Mouse (Mus musculus) retina, postnatal 7 days (tissue): ENCODE results near the gene Unc5c.

Experiments used
- DNase-seq: peaks from one replicate; pipeline ENCODE4 v3.0.0-alpha.2; 2012; ENCODE audit warnings: low read depth, low spot score

Gene Unc5c

GRCm38 (mm10) chr3:141597974-141598373 lies 133.0 kb downstream of the Unc5c start:
- DNase-seq, result no peak

DNA sequence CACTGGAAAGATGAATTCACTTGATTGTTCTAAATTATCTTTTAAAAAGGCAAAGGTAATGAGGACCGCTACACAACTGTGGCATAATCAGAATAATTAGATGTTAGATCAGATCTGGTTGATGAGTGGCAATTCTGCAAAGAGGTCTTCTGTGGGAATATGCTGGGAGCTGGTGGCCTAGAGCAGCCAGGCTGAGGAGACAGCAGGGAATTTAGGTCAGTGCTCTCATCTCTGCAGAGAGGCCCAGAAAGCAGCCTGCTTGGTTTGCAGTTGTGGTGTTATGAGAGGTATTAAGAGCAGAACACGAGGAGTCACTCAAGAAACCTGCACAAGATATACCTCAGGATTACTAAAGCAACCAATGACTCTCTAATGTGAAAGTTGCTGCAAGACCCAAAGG lies 133.9 kb downstream of the Unc5c start:
- DNase-seq, result no peak

DNA sequence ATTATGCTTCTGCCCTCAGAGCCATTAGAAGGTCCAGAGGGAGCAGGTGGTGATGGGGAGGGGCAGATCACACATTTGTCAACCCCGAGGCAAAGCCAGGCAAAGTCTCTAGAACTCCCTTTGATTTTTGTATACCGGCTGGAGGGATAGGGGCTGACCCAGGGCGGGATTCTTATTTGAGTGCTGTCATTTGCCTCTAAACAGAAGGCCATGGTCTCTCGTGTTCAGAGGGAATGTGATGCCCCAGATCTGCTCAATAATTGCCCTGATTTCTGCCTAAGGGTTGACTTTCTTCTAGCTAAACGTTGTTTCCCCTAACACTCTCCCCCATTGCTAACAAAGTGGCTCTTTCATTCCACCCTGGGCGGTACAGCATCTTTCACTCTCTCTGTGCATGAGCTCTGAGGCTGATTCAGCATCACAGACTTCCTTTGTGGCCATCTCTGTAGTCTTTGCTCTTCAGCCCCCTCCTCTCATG lies 136.1 kb downstream of the Unc5c start:
- DNase-seq, result no peak

DNA sequence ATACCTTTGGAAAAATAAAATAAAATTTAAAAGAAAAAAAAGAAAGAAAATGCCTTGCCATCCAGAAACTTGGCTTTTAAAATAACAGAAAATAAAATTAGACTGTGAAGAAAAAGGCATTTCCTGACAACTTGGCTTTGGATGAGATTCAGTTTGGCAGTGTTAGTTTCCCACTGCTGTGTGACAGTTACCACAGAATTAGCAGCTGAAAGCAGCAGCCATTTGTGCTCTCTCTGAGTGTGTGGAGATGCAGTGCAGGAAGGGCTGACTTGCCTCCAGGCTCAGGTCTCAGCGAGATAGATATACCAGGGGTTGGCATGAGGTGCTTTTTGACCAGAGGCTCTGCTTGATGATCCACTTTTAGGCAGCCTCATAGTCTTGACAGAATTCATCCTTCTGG lies 151.7 kb downstream of the Unc5c start:
- DNase-seq, result no peak

DNA sequence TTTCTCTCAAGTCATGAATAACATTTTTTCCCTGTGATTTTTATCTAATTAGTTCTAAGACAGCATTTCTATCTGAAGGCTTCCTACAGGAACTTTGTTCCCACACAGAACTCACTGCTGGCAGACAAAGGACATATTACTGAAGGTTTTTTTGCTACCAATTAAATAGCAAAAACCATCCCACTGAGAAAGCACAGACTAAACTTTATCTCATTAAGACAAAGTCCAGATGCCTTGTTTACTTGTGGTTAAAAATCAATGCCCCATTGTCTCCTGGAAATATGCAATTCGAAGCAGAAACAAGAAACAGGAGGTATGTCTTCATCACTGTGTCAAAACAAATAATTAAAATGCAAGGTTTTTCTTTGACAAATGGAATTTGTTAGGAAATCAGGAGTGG lies 153.7 kb downstream of the Unc5c start:
- DNase-seq, result no peak

DNA sequence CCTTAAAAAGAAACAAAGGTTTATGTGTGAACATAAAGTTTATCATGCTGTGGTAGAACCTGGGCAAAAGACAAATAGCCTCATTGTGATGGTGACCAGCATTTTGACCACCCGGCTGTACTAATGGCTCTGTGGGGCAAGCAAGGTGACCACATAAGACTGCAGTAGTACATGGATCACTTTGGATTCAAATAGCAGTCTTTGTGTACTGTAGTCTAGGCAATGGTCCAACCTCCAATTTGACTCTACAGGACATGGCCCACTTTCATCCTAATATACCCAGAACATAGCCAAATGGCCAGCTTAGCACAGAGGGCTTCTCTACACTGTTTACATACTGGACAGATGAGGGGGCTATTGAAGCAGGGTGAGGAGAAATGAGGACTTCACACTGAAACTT lies 156.5 kb downstream of the Unc5c start:
- DNase-seq, result no peak

DNA sequence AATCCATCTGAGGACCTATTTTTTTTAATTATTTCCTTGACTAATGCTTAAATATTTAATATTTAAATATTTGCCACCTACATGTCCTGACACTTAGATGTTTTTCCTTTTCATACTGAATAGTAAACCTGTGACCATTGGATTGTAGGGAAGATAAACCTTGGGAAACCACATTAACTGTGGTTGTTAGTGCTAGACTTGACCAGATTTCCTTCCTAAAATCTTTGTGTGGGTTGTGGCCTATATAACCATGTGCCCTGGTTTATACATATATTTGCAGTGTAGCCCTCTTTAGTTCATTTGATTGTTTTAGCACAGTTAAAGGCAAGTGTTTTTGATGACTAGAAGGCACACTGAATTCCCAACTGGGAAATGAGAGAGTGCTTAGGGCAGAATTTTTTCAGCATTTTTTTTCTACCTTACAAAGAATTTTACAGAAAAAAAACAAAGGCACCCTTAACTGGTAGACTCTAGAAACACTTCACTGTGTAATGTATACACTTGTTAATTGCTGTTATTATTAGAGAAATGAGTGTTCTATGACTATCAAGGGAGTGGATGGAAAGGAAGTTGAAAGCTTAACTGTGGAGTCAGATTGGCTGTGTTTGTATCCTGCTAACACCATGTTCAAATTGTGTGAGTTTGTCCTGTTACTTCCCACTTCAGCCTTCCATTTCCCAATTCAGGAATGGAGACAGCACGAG lies 162.1 kb downstream of the Unc5c start:
- no peak for DNase-seq

DNA sequence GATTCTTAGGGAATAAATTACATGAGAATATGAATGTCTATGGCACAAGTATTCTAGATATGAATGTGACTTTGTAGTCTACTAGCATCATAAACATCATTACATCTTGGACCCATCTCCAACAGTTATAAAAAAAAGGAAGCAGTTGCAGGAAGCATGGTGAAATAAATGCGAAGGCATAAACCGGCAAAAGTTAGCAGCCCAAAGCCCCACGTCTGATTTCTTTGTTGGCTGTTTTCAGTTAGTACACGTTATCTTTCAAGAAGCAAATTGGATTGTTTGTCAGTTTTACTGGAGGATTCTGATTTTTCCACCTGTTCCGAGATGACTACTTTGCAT lies 162.6 kb downstream of the Unc5c start:
- DNase-seq, result no peak

DNA sequence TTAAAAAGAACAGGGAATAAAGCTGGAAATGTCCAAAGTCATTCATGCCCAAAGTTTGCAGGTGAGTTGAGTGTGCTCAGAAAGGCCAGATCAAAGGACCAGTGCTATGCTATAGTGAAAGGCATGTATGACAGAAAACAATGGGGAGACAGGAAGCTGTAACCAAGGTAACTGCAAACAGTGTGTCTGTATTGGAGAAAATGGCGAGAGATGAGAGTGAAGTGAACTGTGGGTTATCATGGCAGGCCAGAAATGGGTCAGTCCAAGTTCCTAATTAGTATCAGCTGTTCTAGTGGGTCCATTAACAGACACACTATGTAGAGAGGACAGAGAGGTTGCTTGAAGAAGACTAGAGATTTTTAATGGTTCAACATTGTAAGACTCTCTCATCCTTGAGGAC lies 164.4 kb downstream of the Unc5c start:
- no peak for DNase-seq

GRCm38 (mm10) chr3:141637900-141638299 lies 172.9 kb downstream of the Unc5c start:
- DNase-seq, result no peak

- no peak for DNase-seq
Observed at GRCm38 (mm10) chr3:141644264-141644663, 179.2 kb downstream of the Unc5c start.

- DNase-seq, result no peak
Observed at GRCm38 (mm10) chr3:141646588-141646987, 181.6 kb downstream of the Unc5c start.

GRCm38 (mm10) chr3:141650658-141651057 lies 185.6 kb downstream of the Unc5c start:
- DNase-seq, result no peak

DNA sequence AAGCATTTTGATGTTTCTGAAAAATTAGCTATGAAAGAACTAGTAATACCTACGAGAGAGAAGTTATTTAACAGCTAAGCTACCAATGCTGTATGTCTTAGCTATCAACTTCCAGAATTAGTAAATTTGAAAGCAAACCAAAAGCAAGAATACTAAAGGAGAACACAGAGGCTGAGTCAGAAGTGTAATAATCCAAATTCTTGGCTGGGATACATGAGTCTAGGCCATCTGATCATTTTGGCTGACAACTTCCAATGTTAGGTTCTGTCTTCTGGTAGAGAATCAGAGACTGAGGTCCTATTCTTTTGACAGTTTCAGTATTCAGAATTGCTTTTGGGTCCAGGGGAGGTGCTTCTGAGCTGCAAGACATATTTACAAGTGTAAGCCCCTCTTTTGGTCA lies 188.9 kb downstream of the Unc5c start:
- no peak for DNase-seq

GRCm38 (mm10) chr3:141659041-141659789 lies 194.2 kb downstream of the Unc5c start:
- DNase-seq, result no peak

DNA sequence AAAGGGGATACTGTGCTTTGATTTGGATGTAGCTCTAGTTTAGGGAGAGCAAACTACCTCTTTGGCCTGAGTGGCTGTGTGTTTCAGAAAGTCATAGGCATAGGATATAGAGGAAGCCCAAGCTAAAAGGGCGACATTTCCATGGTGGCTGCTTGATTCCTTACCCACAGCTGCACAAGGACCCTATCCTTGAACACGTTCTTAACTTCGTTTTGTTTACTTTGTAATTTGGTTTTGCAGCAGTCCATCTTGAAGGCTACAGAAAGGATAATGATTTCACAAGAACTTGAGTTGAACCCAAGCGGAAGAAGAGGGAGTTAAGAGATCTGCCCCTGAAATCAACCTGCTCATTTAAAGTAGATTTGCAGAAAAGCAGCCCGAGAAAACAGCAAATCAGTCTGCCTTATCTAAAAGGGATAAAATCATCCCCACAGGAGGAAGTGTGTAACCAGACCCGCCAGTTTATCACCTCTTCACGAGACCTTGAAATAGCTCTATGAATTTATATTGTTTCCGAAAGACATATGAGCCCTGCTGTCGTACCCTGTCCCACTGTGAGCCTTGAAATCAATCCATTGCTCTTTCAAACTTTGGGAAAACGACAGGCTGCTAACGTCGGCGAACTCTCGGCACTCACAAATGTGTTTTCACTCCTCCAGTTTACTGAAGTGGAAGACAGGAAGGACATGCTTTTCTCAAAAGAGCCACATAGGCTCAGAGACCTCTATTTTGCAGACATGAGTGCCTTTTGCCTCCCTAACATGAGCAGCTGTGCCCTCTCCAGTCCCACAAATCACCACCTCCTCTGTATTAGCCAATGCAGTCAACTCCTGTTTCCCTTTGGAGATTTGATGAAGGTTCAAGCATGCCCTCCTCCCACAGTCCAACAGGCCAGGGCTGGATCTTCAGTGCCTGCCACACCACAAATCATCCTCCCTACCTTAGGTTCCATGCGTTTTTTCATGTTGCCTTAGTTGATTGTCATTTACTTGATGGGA lies 195.3 kb downstream of the Unc5c start:
- DNase-seq, result no peak

GRCm38 (mm10) chr3:141689113-141689512 lies 224.1 kb downstream of the Unc5c start:
- DNase-seq, result no peak

DNA sequence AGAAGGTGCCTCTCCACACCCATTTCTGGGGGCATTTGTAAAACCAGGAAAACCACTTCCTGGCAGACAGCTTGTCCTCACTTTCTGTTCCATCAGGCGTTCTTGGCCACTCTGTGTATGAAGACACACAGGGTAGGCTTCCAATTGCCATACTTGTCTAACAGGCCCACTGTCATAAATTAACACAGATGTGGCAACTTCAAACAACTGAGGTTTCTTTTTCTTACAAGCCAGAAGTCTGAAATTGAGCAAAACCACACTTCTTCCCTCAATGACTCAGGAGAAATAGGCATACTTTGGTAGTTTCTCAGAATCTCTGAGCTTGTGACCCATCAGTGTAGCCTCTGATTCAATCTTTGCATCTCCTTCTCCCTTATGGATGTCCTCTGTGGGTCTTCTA lies 225.7 kb downstream of the Unc5c start:
- no peak for DNase-seq

- no peak for DNase-seq
Observed at GRCm38 (mm10) chr3:141691418-141691817, 226.4 kb downstream of the Unc5c start.

DNA sequence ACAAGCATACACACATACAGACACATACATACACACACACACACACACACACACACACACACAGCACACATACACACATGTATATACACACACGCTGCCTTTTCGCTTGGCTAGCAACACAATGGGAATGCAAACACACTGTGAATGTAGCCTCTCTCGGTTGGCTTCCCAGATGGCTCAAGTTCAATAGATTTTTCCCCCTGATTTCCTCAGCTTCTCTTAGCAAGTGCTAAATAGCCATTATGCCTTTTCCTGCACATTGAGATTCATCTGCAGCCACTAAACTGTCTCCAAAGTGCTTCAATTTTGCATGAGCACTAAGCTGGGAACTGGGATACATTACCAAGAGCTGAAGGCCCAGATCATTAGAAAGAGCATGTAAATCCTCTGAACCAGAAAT lies 226.8 kb downstream of the Unc5c start:
- DNase-seq, result no peak

DNA sequence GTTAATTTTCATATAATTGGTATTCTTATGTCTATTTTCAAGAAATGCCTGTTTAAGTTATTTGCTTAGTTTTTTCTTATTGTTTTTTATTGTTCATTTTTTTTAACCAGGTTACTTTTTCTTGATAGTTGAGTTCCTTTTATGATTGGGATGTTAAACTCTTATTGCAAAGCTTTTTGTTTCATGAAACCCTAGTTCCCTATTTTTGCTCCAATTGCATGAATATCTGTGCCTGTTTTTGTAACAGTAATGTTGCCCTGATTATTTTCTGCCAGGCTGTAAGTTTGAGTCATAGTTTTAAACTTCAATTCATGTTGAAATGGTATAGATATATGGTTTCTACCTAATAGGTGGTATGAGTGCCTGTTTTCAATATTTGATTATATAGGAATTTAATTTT lies 234.2 kb downstream of the Unc5c start:
- DNase-seq, result no peak

GRCm38 (mm10) chr3:141701381-141701909 lies 236.4 kb downstream of the Unc5c start:
- no peak for DNase-seq
